Mouse (Mus musculus): ENCODE measurements at regions not wholly inside any gene's neighbourhood (a gene's known extent, or its start where the extent isn't known, plus 50 kb on each side); places are given as distances from the start of the nearest gene placed in this dataset.

DNA sequence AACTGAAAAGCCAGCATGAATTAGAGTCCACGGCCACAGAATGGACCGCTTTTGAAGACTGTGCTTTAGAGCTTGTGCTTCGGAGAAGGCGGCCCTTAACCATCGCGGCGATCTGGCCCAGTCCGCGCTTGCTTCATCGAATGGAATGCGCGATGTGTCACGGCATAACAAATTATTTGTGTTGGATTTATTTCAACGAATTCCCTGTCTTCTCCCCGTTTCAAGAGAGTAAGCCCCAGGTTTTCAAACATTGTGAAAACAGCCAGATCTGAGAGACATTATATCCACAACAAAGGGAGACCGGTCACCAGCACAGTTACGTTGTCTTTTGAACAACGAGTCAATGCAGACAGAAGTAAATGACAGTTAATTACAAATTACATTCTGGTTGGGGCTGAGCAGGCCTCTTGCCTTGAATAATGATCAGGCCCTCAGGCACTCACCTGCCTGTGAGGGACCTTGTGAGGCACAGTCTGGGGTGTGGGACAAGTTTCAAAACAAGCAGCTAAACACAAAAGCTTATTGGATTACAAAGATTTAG is 275.9 kb upstream of the Irx2 start:
- Histone ChIP-seq H3K27me3 (replicated peaks; ENCODE audit: control insufficient read depth, insufficient read depth, low read length) (no peaks in the 10 kb centered on the region), H3K27ac (ENCODE audit: insufficient read depth, low read depth, low read length) (no peak overlapping the region; the same call in 1 of the 2 replicates), H3K36me3 (ENCODE audit: control insufficient read depth, insufficient read depth, low read length) (no peaks in the 10 kb centered on the region), H3K4me3 (ENCODE audit: insufficient read depth, low read depth, low read length) (no peak overlapping the region), H3K4me1 (ENCODE audit: control insufficient read depth, insufficient read depth, low read length) (peaks cover 3% of the 10 kb centered on the region; the same call in 1 of the 2 replicates)
- peak; percentile 80 for DNase-seq
- no peak for TF ChIP-seq CTCF (conservative IDR thresholded peaks at IDR 0.05; ENCODE audit: insufficient read depth, insufficient read length, low read depth, low read length)
- no peak for TF ChIP-seq POLR2A (IDR thresholded peaks at IDR 0.05; ENCODE audit: low read depth, low read length)
- WGBS = 37% methylated on average over 18 of the region's 18 CpGs

DNA sequence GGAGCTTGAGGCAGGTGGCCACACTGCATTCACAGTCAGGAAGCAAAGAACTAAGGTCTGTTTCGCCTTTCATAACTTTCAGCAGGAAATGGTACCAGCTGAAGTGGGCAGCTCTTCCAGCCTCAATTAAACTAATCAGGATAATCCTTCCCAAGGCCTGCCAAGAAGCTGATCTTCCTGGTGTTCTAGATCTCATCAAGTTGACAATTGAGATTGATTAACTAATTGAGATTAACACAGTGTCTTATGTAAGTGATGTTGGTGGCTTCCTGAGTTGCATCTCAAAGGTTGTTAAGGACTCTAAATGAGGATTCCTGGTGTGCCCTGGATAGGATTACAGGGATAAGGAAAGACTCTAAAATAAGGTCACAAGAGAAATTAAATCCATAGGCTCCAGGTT is 273.3 kb upstream of the Irx2 start:
- no peaks in the 10 kb centered on the region for H3K27me3 ChIP-seq (replicated peaks; ENCODE audit: control insufficient read depth, insufficient read depth, low read length)
- DNase-seq = no peak
- no peak overlapping the region for H3K27ac ChIP-seq (ENCODE audit: insufficient read depth, low read depth, low read length)
- H3K36me3 ChIP-seq (ENCODE audit: control insufficient read depth, insufficient read depth, low read length) = no peaks in the 10 kb centered on the region
- no peak overlapping the region for H3K4me3 ChIP-seq (ENCODE audit: insufficient read depth, low read depth, low read length)
- 93% methylated on average over 1 of the region's 1 CpGs for WGBS
- no peak for TF ChIP-seq CTCF (conservative IDR thresholded peaks at IDR 0.05; ENCODE audit: insufficient read depth, insufficient read length, low read depth, low read length)
- TF ChIP-seq POLR2A (IDR thresholded peaks at IDR 0.05; ENCODE audit: low read depth, low read length) = no peak
- peaks cover 3% of the 10 kb centered on the region; the same call in 1 of the 2 replicates for H3K4me1 ChIP-seq (ENCODE audit: control insufficient read depth, insufficient read depth, low read length)

GRCm38 (mm10) chr13:72355821-72356220 is 272.8 kb upstream of the Irx2 start:
- WGBS = 36% methylated on average over 3 of the region's 3 CpGs
- H3K27me3 ChIP-seq (replicated peaks; ENCODE audit: control insufficient read depth, insufficient read depth, low read length) = no peaks in the 10 kb centered on the region
- TF ChIP-seq POLR2A (IDR thresholded peaks at IDR 0.05; ENCODE audit: low read depth, low read length) (no peak), CTCF (conservative IDR thresholded peaks at IDR 0.05; ENCODE audit: insufficient read depth, insufficient read length, low read depth, low read length) (no peak)
- peak; percentile 80 for DNase-seq
- H3K36me3 ChIP-seq (ENCODE audit: control insufficient read depth, insufficient read depth, low read length) = no peaks in the 10 kb centered on the region
- H3K4me1 ChIP-seq (ENCODE audit: control insufficient read depth, insufficient read depth, low read length) = peaks cover 3% of the 10 kb centered on the region; the same call in 1 of the 2 replicates
- H3K27ac ChIP-seq (ENCODE audit: insufficient read depth, low read depth, low read length) = no peak overlapping the region
- H3K4me3 ChIP-seq (ENCODE audit: insufficient read depth, low read depth, low read length) = no peak overlapping the region

GRCm38 (mm10) chr13:72358243-72358904 is 270.2 kb upstream of the Irx2 start:
- H3K27me3 ChIP-seq (replicated peaks; ENCODE audit: control insufficient read depth, insufficient read depth, low read length) = no peaks in the 10 kb centered on the region
- no peak overlapping the region for H3K4me3 ChIP-seq (ENCODE audit: insufficient read depth, low read depth, low read length)
- DNase-seq = no peak
- H3K36me3 ChIP-seq (ENCODE audit: control insufficient read depth, insufficient read depth, low read length) = no peaks in the 10 kb centered on the region
- TF ChIP-seq POLR2A (IDR thresholded peaks at IDR 0.05; ENCODE audit: low read depth, low read length) = no peak
- TF ChIP-seq CTCF (conservative IDR thresholded peaks at IDR 0.05; ENCODE audit: insufficient read depth, insufficient read length, low read depth, low read length) = no peak
- 45% methylated on average over 8 of the region's 8 CpGs for WGBS
- H3K4me1 ChIP-seq (ENCODE audit: control insufficient read depth, insufficient read depth, low read length) = no peaks in the 10 kb centered on the region
- no peak overlapping the region for H3K27ac ChIP-seq (ENCODE audit: insufficient read depth, low read depth, low read length)

DNA sequence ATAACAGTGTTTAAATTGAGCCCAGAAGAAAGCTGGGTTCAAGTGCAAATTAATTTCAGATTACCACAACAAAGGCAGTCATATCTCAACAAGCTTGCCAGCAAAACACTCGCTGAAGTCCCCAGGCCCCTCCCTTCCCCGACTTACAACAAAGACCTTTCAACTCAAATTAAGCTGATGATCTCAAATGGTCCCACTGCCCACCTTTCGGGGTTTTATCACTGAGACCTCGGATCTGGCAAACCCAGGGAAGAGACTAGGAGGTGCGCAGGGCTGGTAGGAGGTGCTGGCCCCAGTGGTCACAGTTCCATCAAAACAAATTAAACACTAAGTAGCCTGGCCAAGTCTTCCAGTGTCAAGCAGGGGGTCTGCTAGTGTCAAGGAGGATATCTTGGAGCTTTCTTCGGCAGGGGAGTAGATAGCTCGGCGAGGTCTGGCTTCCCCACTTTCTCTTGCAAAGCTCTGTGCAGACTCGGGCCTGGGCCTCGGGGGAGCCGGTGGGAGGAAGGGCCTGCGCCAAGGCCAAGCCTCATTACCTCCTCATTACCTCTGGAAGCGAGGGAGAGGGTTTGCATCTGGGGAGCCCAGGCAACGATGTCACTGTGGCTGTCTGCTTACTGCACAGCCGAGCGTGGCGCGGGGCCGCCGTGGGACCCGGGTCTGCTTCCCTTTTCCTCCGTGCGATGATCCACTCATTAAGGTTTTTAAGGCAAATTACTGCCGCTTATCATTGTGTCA is 262.9 kb upstream of the Irx2 start:
- Histone ChIP-seq H3K27me3 (replicated peaks; ENCODE audit: control insufficient read depth, insufficient read depth, low read length) (no peaks in the 10 kb centered on the region), H3K36me3 (ENCODE audit: control insufficient read depth, insufficient read depth, low read length) (no peaks in the 10 kb centered on the region), H3K4me1 (ENCODE audit: control insufficient read depth, insufficient read depth, low read length) (no peaks in the 10 kb centered on the region), H3K4me3 (ENCODE audit: insufficient read depth, low read depth, low read length) (no peak overlapping the region), H3K27ac (ENCODE audit: insufficient read depth, low read depth, low read length) (no peak overlapping the region)
- 13% methylated on average over 24 of the region's 24 CpGs for WGBS
- TF ChIP-seq CTCF (conservative IDR thresholded peaks at IDR 0.05; ENCODE audit: insufficient read depth, insufficient read length, low read depth, low read length) (no peak), POLR2A (IDR thresholded peaks at IDR 0.05; ENCODE audit: low read depth, low read length) (no peak)
- no peak for DNase-seq

DNA sequence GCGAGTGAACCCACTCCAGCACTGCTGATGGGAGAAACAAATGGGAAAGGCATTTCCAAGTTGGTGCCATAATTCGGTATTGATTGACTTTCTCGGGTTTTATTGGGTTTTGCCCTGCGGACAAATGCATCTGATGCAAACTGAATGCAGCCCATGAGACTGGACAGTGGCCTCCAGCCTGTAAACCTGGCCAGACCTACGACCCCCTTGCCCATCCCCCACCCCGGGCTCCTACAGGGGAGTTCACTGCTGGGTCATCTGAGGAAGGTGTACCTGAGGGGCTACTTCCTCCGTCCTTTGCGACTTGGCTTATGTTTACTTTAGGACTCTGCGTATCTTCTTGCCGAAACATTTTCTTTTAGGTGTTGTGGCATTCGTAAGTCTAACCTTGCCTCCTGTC is 262.3 kb upstream of the Irx2 start:
- 29% methylated on average over 11 of the region's 11 CpGs for WGBS
- Histone ChIP-seq H3K27ac (ENCODE audit: insufficient read depth, low read depth, low read length) (no peak overlapping the region), H3K4me3 (ENCODE audit: insufficient read depth, low read depth, low read length) (no peak overlapping the region), H3K27me3 (replicated peaks; ENCODE audit: control insufficient read depth, insufficient read depth, low read length) (no peaks in the 10 kb centered on the region), H3K4me1 (ENCODE audit: control insufficient read depth, insufficient read depth, low read length) (no peaks in the 10 kb centered on the region), H3K36me3 (ENCODE audit: control insufficient read depth, insufficient read depth, low read length) (no peaks in the 10 kb centered on the region)
- TF ChIP-seq POLR2A (IDR thresholded peaks at IDR 0.05; ENCODE audit: low read depth, low read length) (no peak), CTCF (conservative IDR thresholded peaks at IDR 0.05; ENCODE audit: insufficient read depth, insufficient read length, low read depth, low read length) (no peak)
- DNase-seq = no peak

DNA sequence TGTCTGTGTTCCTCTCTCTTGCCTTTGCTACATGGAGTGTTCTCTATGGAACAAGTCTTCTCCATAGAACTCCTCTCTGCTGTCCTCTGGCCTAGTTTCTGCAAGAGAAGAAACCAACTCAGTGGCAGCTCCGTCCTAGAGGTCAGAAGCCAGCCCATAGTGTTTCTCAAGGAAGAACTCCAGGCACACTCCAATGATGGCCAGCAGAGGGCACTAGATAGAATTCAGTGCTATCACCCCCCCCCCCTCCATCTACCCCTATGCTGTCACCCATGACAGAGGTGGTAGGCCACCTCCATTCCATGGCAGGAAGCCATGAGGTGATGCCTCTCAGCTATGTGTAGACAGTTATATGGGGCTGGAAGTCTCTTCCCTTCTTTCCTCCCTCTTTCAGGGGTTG is 258.5 kb upstream of the Irx2 start:
- Histone ChIP-seq H3K36me3 (ENCODE audit: control insufficient read depth, insufficient read depth, low read length) (no peaks in the 10 kb centered on the region), H3K4me3 (ENCODE audit: insufficient read depth, low read depth, low read length) (no peak overlapping the region), H3K4me1 (ENCODE audit: control insufficient read depth, insufficient read depth, low read length) (no peaks in the 10 kb centered on the region), H3K27me3 (replicated peaks; ENCODE audit: control insufficient read depth, insufficient read depth, low read length) (no peaks in the 10 kb centered on the region), H3K27ac (ENCODE audit: insufficient read depth, low read depth, low read length) (no peak overlapping the region)
- 83% methylated on average over 1 of the region's 1 CpGs for WGBS
- TF ChIP-seq CTCF (conservative IDR thresholded peaks at IDR 0.05; ENCODE audit: insufficient read depth, insufficient read length, low read depth, low read length) = no peak
- TF ChIP-seq POLR2A (IDR thresholded peaks at IDR 0.05; ENCODE audit: low read depth, low read length) = no peak
- peak; percentile 17 for DNase-seq
